Mouse (Mus musculus) hindbrain, embryonic 14.5 days (tissue): ENCODE results near the gene Vkorc1. TPM values are rescaled to one million over a fixed set of nuclear protein-coding genes. Genes with fewer than 3 reads are reported as not detected.
"Not testable (repeated sequence)": the region's sequence is repeated elsewhere in the genome, so short reads cannot be mapped to it uniquely, and the experiment has no call there.

Source experiments
- ATAC-seq: fragments of 200-750 bp; cut with Nextera tagmentation; 2 replicates; pipeline ENCODE4 v1.8.0; 2017; ENCODE audit warnings: moderate number of reproducible peaks, mild to moderate bottlenecking, moderate TSS enrichment, moderate library complexity; ENCODE audit not compliant: low FRiP score
- DNase-seq: peaks from one replicate; pipeline ENCODE4 v3.0.0-alpha.2; 2015; ENCODE audit warnings: low spot score
- H3K27ac ChIP-seq: fragments of 300-500 bp; sonication (generic); 2 replicates; pipeline ENCODE4 v1.5.1; 2014; ENCODE audit warnings: mild to moderate bottlenecking, moderate library complexity
- H3K27me3 ChIP-seq: fragments of 300-500 bp; sonication (generic); 2 replicates; pipeline ENCODE4 v1.6.1; 2014; ENCODE audit warnings: mild to moderate bottlenecking, low read length, mixed read lengths; ENCODE audit not compliant: control insufficient read depth, insufficient read depth
- H3K36me3 ChIP-seq: fragments of 300-500 bp; sonication (generic); replicated peaks from 2 replicates; pipeline ENCODE4 v1.6.1; 2014; ENCODE audit not compliant: control insufficient read depth, insufficient read depth
- H3K4me1 ChIP-seq: fragments of 300-500 bp; sonication (generic); replicated peaks from 2 replicates; pipeline ENCODE4 v1.6.1; 2014; ENCODE audit warnings: antibody characterized with exemption, low read length, mixed read lengths; ENCODE audit not compliant: control insufficient read depth, insufficient read depth
- H3K4me2 ChIP-seq: fragments of 300-500 bp; sonication (generic); replicated peaks from 2 replicates; pipeline ENCODE4 v1.6.1; 2014; ENCODE audit warnings: mild to moderate bottlenecking, moderate library complexity
- H3K4me3 ChIP-seq: fragments of 300-500 bp; sonication (generic); replicated peaks from 2 replicates; pipeline ENCODE4 v1.5.1; 2014; ENCODE audit warnings: mild to moderate bottlenecking, low read length
- H3K9ac ChIP-seq: fragments of 300-500 bp; sonication (generic); 2 replicates; pipeline ENCODE4 v1.6.1; 2014
- H3K9me3 ChIP-seq: fragments of 300-500 bp; sonication (generic); 2 replicates; pipeline ENCODE4 v1.6.1; 2016; ENCODE audit warnings: low read length; ENCODE audit not compliant: control insufficient read depth
- WGBS: fragments of 180-500 bp; shearing (Covaris S2); extraction: QIAGEN DNeasy Blood & Tissue Kit; methylation state at CpG from one replicate; pipeline ENCODE4 v1.1.7; 2014; 5-methylcytosine and 5-hydroxymethylcytosine counted together
- polyA plus RNA-seq: library from polyadenylated mRNA; unstranded; fragments of >200 nt; fragmentation: Nextera tagmentation; extraction: Ambion mirVana; gene quantifications from 2 replicates; pipeline ENCODE4 v1.2.1, GENCODE M21; 2014

Vkorc1 gene
- 71.9 and 81.8 TPM in 2 replicates for polyA plus RNA-seq

- Histone ChIP-seq H3K9me3 (no peaks in the 10 kb centered on the region), H3K36me3 (peaks cover 21% of the 10 kb centered on the region), H3K9ac (peak within 1 kb of the TSS; percentile 59), H3K27ac (peak within 1 kb of the TSS; percentile 48), H3K4me3 (peak within 1 kb of the TSS; percentile 47), H3K4me2 (peak within 1 kb of the TSS; percentile 57), H3K4me1 (peaks cover 9% of the 10 kb centered on the region), H3K27me3 (no peaks in the 10 kb centered on the region)
- WGBS: under 1% methylated on average over 26 of the region's 26 CpGs
- ATAC-seq (peak; percentile 98), DNase-seq (peak; percentile 93)
Observed at GRCm38 (mm10) chr7:127895442-127895841, at the start of gene Vkorc1, which contains the start of gene Gm21974. TSS of gene Vkorc1 (minus strand) at chr7:127895617. TSS of gene Gm21974 (minus strand) at chr7:127895454.

DNA sequence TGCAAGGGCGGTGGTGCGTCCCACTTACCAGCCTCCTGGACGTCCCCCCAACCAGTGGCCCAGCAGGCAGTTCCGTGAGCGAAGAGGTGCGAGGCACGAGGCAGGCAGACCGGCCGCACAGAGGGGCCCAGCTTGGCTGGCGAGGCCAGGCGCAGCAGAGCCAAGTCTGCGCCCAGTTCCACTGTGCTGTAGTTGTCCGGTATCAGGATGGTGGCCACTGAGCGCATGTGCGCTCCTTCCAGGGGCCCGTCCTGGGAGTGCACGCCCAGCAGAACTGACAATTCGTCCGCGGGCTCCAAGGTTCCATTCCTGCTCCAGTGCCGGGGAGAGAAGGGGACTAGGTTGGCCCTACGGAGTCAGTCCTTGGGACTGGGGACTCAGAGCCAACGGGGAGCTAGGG lies 49.2 kb upstream of the Vkorc1 start:
- Histone ChIP-seq H3K4me3 (no peak overlapping the region), H3K36me3 (no peaks in the 10 kb centered on the region), H3K4me1 (no peaks in the 10 kb centered on the region), H3K27me3 (no peaks in the 10 kb centered on the region; the same call in 1 of the 2 replicates), H3K27ac (no peak overlapping the region), H3K9ac (no peak overlapping the region), H3K4me2 (no peak overlapping the region), H3K9me3 (no peaks in the 10 kb centered on the region)
- ATAC-seq (no peak), DNase-seq (no peak)
- WGBS: 12% methylated on average over 23 of the region's 23 CpGs

- H3K4me2 ChIP-seq, H3K4me3 ChIP-seq, H3K27ac ChIP-seq, ATAC-seq, DNase-seq, H3K4me1 ChIP-seq, H3K9ac ChIP-seq, H3K9me3 ChIP-seq, H3K27me3 ChIP-seq, H3K36me3 ChIP-seq: not testable (repeated sequence)
- WGBS: 59% methylated on average over 2 of the region's 2 CpGs
Observed at GRCm38 (mm10) chr7:127942097-127942496, 46.7 kb upstream of the Vkorc1 start.

GRCm38 (mm10) chr7:127936216-127936884 lies 40.9 kb upstream of the Vkorc1 start:
- no peaks in the 10 kb centered on the region for H3K36me3 ChIP-seq
- H3K27ac ChIP-seq: no peak overlapping the region
- H3K9ac ChIP-seq: peak overlapping the region; percentile 73
- no peaks in the 10 kb centered on the region for H3K27me3 ChIP-seq
- H3K9me3 ChIP-seq: no peaks in the 10 kb centered on the region
- ATAC-seq: 0 out of 2 replicates have a peak, but pooled peaks have one; percentile 3
- WGBS: 52% methylated on average over 18 of the region's 18 CpGs
- peaks cover 5% of the 10 kb centered on the region for H3K4me1 ChIP-seq
- H3K4me2 ChIP-seq: peak overlapping the region; percentile 71
- no peak for DNase-seq
- peak overlapping the region; percentile 63 for H3K4me3 ChIP-seq

GRCm38 (mm10) chr7:127935748-127936159 lies 40.3 kb upstream of the Vkorc1 start:
- H3K36me3 ChIP-seq: no peaks in the 10 kb centered on the region
- no peaks in the 10 kb centered on the region for H3K27me3 ChIP-seq
- peak; percentile 67 for ATAC-seq
- peak; percentile 45 for DNase-seq
- under 1% methylated on average over 33 of the region's 38 CpGs for WGBS
- peak overlapping the region; percentile 73 for H3K9ac ChIP-seq
- peak overlapping the region; percentile 71 for H3K4me2 ChIP-seq
- H3K4me1 ChIP-seq: peaks cover 5% of the 10 kb centered on the region
- no peaks in the 10 kb centered on the region for H3K9me3 ChIP-seq
- H3K27ac ChIP-seq: peak overlapping the region; percentile 83
- H3K4me3 ChIP-seq: peak overlapping the region; percentile 63

DNA sequence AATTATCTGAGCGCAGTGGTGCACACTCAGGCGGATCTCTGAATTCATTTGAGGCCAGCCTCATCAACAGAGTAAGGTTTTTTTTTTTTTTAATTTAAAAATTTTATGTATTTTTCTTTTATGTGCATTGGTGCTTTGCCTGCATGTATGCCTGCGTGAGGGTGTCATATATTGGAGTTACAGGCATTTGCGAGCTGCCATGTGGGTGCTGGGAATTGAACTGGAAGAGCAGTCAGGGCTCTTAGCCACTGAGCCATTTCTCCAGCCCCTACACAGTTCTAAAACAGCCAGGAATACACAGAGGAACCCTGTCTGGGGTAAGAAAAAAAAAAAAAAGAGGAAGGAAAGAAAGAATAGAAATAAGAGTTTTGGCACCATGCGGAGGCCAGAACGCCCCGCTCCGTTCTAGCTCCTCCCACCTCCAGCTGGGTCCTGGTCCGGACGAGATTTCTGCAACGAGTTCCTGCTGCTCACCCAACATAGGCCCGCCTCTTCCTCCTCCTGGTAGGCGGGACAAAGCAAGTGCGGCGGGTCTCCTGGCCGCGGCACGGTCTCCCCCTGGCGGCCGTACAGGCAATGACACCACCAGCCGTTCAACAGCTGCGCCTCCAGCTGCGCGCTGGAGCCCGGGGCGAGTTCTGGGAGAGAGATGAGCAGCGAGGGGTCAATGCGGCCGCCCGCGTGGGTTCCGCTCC lies 39.8 kb upstream of the Vkorc1 start:
- peak overlapping the region; percentile 63 for H3K4me3 ChIP-seq
- H3K4me1 ChIP-seq: peaks cover 5% of the 10 kb centered on the region
- peaks cover 4% of the 10 kb centered on the region; the same call in 1 of the 2 replicates for H3K27me3 ChIP-seq
- H3K9ac ChIP-seq: peak overlapping the region; percentile 73
- peak; percentile 95 for ATAC-seq
- DNase-seq: peak; percentile 95
- H3K27ac ChIP-seq: peak overlapping the region; percentile 83
- peak overlapping the region; percentile 71 for H3K4me2 ChIP-seq
- no peaks in the 10 kb centered on the region for H3K9me3 ChIP-seq
- 6% methylated on average over 30 of the region's 32 CpGs for WGBS
- H3K36me3 ChIP-seq: no peaks in the 10 kb centered on the region

DNA sequence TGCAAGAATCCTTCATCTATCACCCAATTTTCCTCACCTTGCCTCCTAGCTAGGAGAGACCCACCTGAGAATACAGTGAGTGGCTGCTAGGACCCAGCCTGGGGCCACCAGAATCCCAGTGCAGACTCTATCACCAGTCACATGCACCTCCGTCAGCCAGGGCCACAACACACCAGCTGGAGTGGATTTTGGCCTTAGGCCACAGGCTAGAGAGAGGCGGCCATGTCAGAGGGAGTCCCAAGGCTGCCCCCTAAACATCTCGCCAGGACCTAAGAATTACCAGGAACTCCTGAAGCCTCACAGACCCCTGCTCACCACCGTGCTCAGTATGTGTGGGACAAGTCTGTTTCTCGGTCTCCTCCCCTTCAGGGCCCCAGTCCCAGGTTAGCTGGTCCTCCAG lies 38.7 kb upstream of the Vkorc1 start:
- H3K9ac ChIP-seq: peak overlapping the region; percentile 46; the same call in 1 of the 2 replicates

DNA sequence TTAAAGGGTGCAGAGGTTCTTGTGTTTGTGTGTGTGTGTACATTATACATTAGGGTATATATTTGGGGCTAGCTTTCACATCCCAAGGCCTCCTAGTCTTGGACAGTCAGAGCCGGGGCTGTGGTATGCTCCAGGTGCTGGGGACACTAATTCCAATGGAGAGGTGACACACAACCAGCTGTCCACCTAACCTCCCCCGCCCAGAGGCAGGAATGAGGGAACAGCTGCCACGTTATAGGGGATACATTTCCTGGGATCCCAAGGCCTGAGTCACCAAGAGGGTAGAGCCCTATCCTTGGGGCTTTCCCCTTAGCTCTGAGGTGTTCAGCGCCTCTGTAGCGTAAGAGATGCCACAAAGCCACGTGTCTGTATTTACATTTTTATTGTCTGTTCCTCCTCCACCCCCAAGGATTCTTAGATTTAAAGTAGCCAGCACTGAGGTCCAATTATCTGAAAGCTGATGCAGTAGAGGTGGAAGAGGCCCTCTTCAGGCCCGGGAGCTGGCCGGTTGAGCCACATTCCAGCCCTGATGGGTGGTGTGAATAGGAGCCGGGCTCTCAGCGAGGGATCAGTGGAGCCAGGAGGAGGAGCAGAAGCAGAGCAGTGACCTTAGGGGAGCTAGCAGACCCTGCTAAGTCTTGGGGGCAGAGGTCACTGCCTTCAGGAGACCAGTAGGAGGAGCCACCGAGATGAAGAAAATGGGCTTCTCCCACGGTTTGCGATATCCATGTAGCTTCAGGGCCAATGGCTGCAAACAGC lies 37.0 kb upstream of the Vkorc1 start:
- DNase-seq (no peak), ATAC-seq (no peak)
- Histone ChIP-seq H3K9me3 (no peaks in the 10 kb centered on the region), H3K4me2 (no peak overlapping the region), H3K4me3 (no peak overlapping the region), H3K36me3 (no peaks in the 10 kb centered on the region), H3K27me3 (peaks cover 25% of the 10 kb centered on the region), H3K9ac (no peak overlapping the region), H3K4me1 (peaks cover 5% of the 10 kb centered on the region), H3K27ac (no peak overlapping the region)
- WGBS: 16% methylated on average over 13 of the region's 13 CpGs

More for the DNA sequence above, 38.7 kb upstream of the Vkorc1 start:
- 90% methylated on average over 5 of the region's 5 CpGs for WGBS
- Histone ChIP-seq H3K27ac (no peak overlapping the region), H3K4me1 (peaks cover 5% of the 10 kb centered on the region), H3K9me3 (no peaks in the 10 kb centered on the region), H3K4me3 (no peak overlapping the region), H3K27me3 (peaks cover 12% of the 10 kb centered on the region; the same call in 1 of the 2 replicates), H3K36me3 (no peaks in the 10 kb centered on the region), H3K4me2 (no peak overlapping the region)
- DNase-seq (no peak), ATAC-seq (no peak)
